Mouse (Mus musculus): Measurements from ENCODE around the gene Ddx23.

The Ddx23 gene

GRCm38 (mm10) chr15:98632107-98632744 lies 30.5 kb downstream of the Ddx23 start:
- no peak for DNase-seq

- DNase-seq, result peak; percentile 82 to 83
These were observed 31.2 kb downstream of the Ddx23 start for GRCm38 (mm10) chr15:98631493-98631892.

GRCm38 (mm10) chr15:98630540-98630939 lies 32.2 kb downstream of the Ddx23 start, which contains the start of gene Cacnb3:
Cacnb3 (plus strand) TSS chr15:98630840.
- no peak for DNase-seq

DNA sequence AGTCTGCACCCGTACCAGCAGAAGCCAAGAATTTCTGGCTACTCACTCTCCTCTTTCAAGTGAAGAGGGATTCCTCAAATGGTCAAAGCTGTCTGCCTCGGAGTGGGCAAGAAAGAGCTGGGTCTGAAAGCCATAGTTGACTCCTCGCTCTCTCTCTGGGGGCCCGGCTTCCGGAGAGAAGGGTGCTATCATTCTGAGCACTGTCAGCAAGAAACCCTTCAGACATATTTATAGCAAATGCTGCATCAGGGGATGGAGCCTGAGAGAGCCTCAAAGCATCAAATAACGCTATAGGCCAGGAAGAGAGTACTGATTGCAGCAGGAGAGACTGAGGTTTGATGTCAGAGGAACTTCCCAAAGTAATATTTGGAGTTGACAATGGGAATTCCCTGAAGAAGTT lies 33.2 kb downstream of the Ddx23 start:
- DNase-seq, result no peak

- no peak for DNase-seq
These were observed 34.0 kb downstream of the Ddx23 start for GRCm38 (mm10) chr15:98628589-98629254.

DNA sequence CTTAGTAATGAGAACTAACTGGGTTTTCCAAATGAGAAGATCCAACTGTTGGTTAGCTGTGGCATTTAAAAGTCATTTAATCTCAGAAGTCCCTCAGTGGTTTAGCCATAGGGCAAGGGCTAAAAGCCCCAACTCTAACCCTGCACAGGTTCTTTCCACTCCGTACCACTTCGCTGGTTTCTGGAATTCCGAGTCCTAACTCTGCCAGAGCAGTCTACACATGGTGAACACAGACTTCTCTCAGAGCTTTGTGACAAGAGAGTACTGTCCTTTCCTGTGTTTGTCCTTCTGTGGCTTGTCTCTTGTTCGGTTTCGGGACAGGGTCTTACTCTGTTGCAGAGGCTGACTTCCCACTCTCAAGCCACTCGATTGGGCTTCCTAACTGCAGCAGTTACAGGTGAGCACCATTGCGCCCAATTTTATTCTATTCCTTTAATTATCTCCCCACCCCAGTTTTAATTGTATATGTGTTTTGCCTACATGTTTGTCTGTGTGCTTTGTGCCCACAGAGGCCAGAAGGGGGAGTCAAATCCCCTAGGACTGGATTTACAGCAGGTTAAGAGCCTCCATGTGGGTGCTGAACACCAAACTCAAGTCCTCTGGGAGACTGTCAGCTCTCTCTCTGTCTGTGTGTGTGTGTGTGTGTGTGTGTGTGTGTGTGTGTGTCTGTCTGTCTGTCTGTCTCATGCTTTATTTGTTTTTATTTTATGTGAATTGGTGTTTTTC lies 36.0 kb downstream of the Ddx23 start:
- DNase-seq, result no peak

- DNase-seq, result no peak
These were observed 36.6 kb downstream of the Ddx23 start for GRCm38 (mm10) chr15:98626078-98626477.

DNA sequence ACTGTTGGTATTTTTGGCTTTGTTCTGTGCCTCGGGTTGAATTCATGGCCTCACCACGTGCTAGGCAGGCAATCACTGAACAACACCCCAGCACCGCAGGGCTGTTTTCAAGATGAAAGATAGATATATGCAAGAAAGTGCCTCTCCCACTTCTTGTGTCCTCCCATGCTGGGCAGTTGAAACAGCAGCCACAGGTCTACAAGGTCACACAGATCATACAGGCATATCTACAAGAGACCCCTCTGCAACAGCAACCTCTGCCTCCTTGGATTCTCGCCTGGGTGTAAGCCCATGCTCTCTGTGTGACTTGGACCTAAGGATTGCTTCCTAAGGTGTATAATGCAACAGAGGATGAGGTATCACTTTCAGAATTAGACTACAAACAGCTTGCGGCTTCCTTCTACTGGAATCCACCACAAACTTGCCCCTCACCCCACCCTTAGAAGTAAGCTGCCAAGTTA lies 39.3 kb downstream of the Ddx23 start:
- peak in 1 of 2 experiments; percentile 39 for DNase-seq

DNA sequence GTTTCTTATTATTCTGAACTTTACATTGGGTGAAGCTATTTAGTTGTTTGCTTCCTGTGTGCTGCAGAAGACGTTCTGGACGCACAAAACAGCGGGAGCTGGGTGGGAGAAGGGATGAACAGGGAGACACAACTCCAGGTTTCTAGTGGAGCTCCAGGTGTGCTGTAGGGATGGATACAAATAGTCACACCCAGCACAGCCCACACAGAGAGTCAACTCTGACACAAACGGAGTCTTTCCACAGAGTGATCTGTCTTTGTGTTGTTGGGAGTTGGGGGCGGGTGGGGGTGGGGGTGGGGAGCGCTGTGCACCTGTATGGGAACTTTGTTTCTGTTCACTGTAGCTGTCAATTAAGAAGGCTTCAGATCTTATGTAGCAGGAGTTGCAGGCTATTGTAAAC lies 40.0 kb downstream of the Ddx23 start:
- DNase-seq, result peak in 1 of 2 experiments; percentile 32

DNA sequence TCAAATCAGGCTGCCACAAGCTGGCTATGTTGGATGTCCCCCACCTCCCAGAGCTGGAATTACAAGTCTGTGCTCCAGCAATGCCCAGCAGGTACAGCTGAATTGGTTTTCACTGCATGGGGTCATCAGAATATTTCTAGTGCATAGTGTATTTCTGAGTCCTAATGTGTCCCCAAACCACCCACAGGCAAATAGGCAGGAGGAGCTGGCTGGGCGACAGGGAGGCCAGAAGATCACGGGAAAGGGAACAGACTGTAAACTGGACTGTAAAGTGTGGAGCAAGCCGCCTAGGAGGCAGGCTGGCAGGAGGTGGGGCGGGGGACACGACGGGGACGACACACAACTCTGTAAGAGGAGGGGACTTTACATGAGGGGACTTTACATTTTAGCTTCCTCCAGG lies 40.5 kb downstream of the Ddx23 start:
- no peak for DNase-seq

DNA sequence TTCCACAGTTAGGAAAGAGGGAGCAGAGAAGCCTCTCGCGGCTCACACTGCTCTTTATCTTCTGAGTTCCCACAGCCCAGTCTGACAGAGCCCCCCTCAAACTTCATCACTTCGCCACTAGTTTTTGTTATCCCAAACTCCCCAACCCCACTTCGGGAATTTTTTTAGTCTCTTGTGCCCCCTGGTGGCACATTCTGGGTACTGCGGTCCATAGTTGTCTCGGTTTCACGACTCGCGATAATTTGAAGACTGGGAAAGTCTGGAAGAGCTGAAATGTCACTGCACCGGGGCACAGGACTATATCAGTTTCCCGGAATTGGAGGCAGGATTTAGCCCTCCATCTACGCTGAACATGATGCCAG lies 45.5 kb downstream of the Ddx23 start:
- DNase-seq, result peak; percentile 70 to 80

- DNase-seq, result no peak
These were observed 46.1 kb downstream of the Ddx23 start for GRCm38 (mm10) chr15:98616362-98617175.

DNA sequence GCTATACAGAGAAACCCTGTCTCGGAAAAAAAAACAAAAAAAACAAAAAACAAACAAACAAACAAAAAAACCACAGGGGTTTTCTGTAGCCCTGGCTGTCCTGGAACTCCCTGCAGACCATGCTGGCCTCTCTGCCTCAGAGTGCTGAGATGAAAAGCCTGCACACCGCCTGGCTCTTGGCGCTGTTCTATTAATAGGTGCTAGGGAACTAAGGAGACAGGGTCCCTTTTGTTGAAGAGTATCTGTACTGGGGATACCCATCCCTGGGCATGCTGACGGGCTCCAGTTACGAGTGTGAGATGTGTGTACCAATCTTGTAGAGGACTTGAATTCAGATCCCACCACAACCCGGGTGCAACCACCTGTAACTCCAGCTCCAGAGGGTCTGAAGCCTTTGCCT lies 46.9 kb downstream of the Ddx23 start:
- DNase-seq, result no peak

GRCm38 (mm10) chr15:98614971-98615370 lies 47.7 kb downstream of the Ddx23 start:
- DNase-seq, result no peak

- no peak for DNase-seq
These were observed 48.1 kb downstream of the Ddx23 start for GRCm38 (mm10) chr15:98614551-98614950.

GRCm38 (mm10) chr15:98612229-98612628 lies 50.5 kb downstream of the Ddx23 start:
- DNase-seq, result no peak

GRCm38 (mm10) chr15:98610131-98610633 lies 52.5 kb downstream of the Ddx23 start:
- peak; percentile 64 to 71 for DNase-seq

DNA sequence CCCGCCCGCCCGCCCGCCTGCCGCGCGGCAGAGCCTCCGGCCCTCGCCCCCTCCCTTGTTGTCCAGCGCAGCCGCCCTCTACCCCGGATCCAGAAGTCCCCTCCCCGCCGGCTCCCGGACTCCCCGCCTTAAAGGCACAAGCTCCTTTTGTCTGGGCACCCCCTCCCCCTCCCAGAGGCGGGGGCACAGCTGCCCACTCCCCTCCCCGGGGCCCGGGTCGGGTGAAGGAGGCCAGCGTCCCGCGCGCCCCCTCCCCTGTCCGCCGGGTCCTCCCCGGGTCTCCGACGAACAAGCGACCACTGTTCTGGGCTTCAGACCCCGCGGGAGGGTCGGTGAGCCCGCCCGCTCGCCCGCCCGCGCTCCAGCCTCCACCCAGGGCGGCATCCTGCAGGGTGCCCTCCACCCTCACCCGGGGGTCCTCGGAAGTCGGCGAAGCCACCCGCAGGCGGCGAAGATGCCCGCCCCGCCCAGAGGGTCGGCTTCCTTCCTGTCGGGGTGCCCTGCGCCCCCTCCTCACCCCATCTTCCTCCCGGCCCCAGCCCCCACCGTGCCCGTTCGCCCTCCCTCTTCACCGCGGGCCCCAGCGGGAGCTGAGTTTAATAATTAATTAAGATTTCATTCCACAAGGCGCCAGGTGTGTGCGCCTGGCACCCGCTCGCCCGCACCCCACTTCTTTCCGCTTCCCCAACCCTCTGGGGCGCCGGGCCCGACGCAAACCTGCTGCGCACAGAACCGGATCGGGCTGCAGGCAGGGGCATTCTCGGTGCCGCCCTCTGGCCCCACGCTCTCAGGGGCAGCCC lies 53.2 kb downstream of the Ddx23 start, which contains the start of gene Adcy6:
Gene Adcy6 (minus strand): TSS at position 746 of the 800 bp plus-strand sequence.
- peak; percentile 82 to 89 for DNase-seq

DNA sequence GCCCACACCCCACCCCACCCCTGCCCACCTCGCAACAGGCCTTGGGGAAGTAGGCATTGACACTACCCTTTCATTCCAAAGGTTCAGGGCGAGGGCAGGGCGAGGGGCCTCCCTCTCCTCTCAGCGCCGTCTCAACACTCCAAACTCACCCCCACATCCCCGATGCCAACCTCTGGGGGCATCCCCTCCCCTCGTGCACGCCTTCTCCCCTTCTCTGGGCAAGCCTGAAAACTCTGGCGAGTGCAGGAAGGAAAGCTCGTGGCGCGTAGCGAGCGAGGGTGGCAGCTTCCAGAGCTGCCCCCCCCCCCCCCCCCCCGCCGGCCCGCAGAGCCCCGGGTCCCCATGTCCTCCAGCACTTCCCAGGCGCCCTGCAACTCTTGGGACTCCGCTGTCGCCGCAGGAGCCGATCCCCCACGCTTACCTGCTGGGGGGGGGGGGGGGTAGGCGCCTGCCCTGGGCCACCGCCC lies 53.9 kb downstream of the Ddx23 start:
- peak; percentile 43 to 68 for DNase-seq

- DNase-seq, result no peak
These were observed 54.5 kb downstream of the Ddx23 start for GRCm38 (mm10) chr15:98608058-98608783.

GRCm38 (mm10) chr15:98607557-98607956 lies 55.1 kb downstream of the Ddx23 start:
- no peak for DNase-seq
